Comparison of ENCODE assay signal across 12 mouse cellular contexts in the genomic region with DNA sequence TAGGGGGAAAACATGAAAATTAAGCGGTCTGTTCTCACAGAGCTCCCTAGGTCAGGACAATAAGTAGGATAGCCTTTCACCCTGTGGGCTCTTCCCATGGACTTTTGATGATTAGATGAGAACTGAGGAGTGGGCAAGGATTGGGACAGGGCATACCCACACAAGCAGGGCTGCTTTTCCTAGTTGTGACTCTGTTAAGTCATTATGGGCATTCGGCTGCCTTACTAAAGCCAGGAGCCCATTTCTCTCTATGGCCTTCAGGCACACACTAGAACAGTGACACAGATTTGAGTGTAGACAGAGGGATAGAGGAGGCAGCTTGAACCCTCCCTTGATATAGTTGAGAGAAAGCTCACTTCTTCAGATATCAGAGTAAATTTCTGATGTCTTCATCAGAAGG. TPM values are rescaled to one million over a fixed set of nuclear protein-coding genes. Genes with fewer than 3 reads are reported as not detected.
"Had no signal": no experiment of that assay in that cellular context is flagged by ENCODE, and none has a peak within 500 bp of the region (broad histone marks: within the 10 kb centered on the region; RNA-seq: fewer than 3 reads in every experiment).

No protein-coding gene starts in this region.

- H3K27ac ChIP-seq: limb, embryonic 13.5 days; liver, embryonic 14.5 days; neural tube, embryonic 15.5 days had no signal

- H3K4me3 ChIP-seq: limb, embryonic 13.5 days; midbrain, embryonic 12.5 days; neural tube, embryonic 15.5 days had no signal

- DNase-seq: kidney, postnatal 10 days; layer of hippocampus, postnatal 36 days; lung, adult 18-20 months; right cerebral cortex, adult 18-20 months; right cerebral cortex, postnatal 25 days; thymus, postnatal 36 days had no signal

RNA-seq across cellular contexts. Expression of a gene that starts 57.2 kb away (rescaled TPM):
- total RNA-seq: megakaryocyte-erythroid progenitor cell, adult 5-6 weeks had no signal
- polyA plus RNA-seq: liver, adult 2 months had no signal
